Mouse (Mus musculus) mesoderm, embryonic 11.5 days (tissue): ENCODE results near the gene Lbhd1.
"Not testable (repeated sequence)": the region's sequence is repeated elsewhere in the genome, so short reads cannot be mapped to it uniquely, and the experiment has no call there.

Source experiments
- DNase-seq: peaks from one replicate; pipeline ENCODE4 v3.0.0-alpha.2; 2012; ENCODE audit warnings: low read depth, low spot score

Lbhd1 gene

GRCm38 (mm10) chr19:8871267-8872186 is 12.0 kb upstream of the Lbhd1 start, which contains the start of gene Ubxn1:
Ubxn1 (plus strand) TSS chr19:8871496.
- DNase-seq = peak; percentile 96

- DNase-seq = no peak
Measured at GRCm38 (mm10) chr19:8872266-8872840, 11.2 kb upstream of the Lbhd1 start.

- no peak for DNase-seq
Measured at GRCm38 (mm10) chr19:8875031-8875430, 8.5 kb upstream of the Lbhd1 start.

- peak; percentile 82 for DNase-seq
Measured at GRCm38 (mm10) chr19:8880311-8881033, 3.1 kb upstream of the Lbhd1 start, which contains the start of gene Uqcc3. Uqcc3 (minus strand) TSS chr19:8880923.

- no peak for DNase-seq
Measured at GRCm38 (mm10) chr19:8881034-8881392, 2.5 kb upstream of the Lbhd1 start.

- no peak for DNase-seq
Measured at GRCm38 (mm10) chr19:8886916-8887584, 3.5 kb downstream of the Lbhd1 start.

- no peak for DNase-seq
Measured at GRCm38 (mm10) chr19:8887585-8888463, 4.3 kb downstream of the Lbhd1 start.

GRCm38 (mm10) chr19:8888511-8889385 is 5.2 kb downstream of the Lbhd1 start, which contains the start of the genes 1810009A15Rik and Gm49416:
1810009A15Rik (plus strand) TSS chr19:8888853.
Gm49416 (plus strand) TSS chr19:8888926.
- peak; percentile 97 for DNase-seq

GRCm38 (mm10) chr19:8892829-8893766 is 9.6 kb downstream of the Lbhd1 start, which contains the start of gene Ints5:
Ints5 (plus strand) TSS chr19:8893005.
- DNase-seq = peak; percentile 87

- no peak for DNase-seq
Measured at GRCm38 (mm10) chr19:8895397-8895960, 11.9 kb downstream of the Lbhd1 start.

GRCm38 (mm10) chr19:8896231-8896630 is 12.7 kb downstream of the Lbhd1 start:
- not testable (repeated sequence) for DNase-seq

- DNase-seq = peak; percentile 36
Measured at GRCm38 (mm10) chr19:8897211-8897864, 13.8 kb downstream of the Lbhd1 start.

GRCm38 (mm10) chr19:8897865-8898495 is 14.4 kb downstream of the Lbhd1 start, which contains the start of gene Ganab:
Ganab (plus strand) TSS chr19:8898071.
- peak; percentile 97 for DNase-seq

- no peak for DNase-seq
Measured at GRCm38 (mm10) chr19:8898576-8898975, 15.0 kb downstream of the Lbhd1 start.

GRCm38 (mm10) chr19:8899079-8899478 is 15.5 kb downstream of the Lbhd1 start:
- no peak for DNase-seq

- DNase-seq = no peak
Measured at GRCm38 (mm10) chr19:8903412-8903811, 19.9 kb downstream of the Lbhd1 start.

- no peak for DNase-seq
Measured at GRCm38 (mm10) chr19:8908531-8908930, 25.0 kb downstream of the Lbhd1 start.
